Mouse (Mus musculus) CH12.LX (cell line): ENCODE measurements around the gene Ptprm. TPM values are rescaled to one million over a fixed set of nuclear protein-coding genes. Genes with fewer than 3 reads are reported as not detected.

Experiments used
- DNase-seq: peaks from one replicate; pipeline ENCODE4 v3.0.0-alpha.2; 2013; ENCODE audit errors: extremely low read depth
- H3K27ac ChIP-seq: 2 replicates; pipeline ENCODE4 v1.5.1; 2012; ENCODE audit warnings: low read depth, mild to moderate bottlenecking, control low read depth, moderate library complexity; ENCODE audit not compliant: insufficient read depth
- H3K27me3 ChIP-seq: replicated peaks from 2 replicates; pipeline ENCODE3; 2012; ENCODE audit warnings: inconsistent platforms
- H3K36me3 ChIP-seq, 2 experiments: replicated peaks in 1 of 2; 2 replicates each; pipeline versions ENCODE3 to v1.6.1; 2012; ENCODE audit warnings: inconsistent platforms in 1 of 2, low read length in 1 of 2, mild to moderate bottlenecking in 1 of 2, mixed read lengths in 1 of 2, moderate library complexity in 1 of 2; ENCODE audit not compliant: control insufficient read depth in 1 of 2, insufficient read depth in 1 of 2
- H3K4me1 ChIP-seq, 2 experiments: 2 replicates each; pipeline ENCODE4 v1.6.1; 2012; ENCODE audit warnings: inconsistent platforms in 1 of 2, moderate library complexity in 1 of 2; ENCODE audit not compliant: insufficient read depth in 2 of 2, control insufficient read depth in 1 of 2
- H3K4me2 ChIP-seq: 2 replicates; pipeline ENCODE4 v1.6.1; 2012; ENCODE audit warnings: low read depth, mild to moderate bottlenecking, control low read depth; ENCODE audit not compliant: poor library complexity, insufficient read depth, severe bottlenecking
- H3K4me3 ChIP-seq, 3 experiments: fragments of 150-350 bp in 1 of 3; sonication (generic) in 1 of 3; replicated peaks in 1 of 3; 2 replicates each; pipeline versions ENCODE3 to v1.5.1; 2011 to 2012; ENCODE audit warnings: low read depth in 2 of 3, low read length in 2 of 3, mild to moderate bottlenecking in 2 of 3, moderate library complexity in 2 of 3, control low read depth in 1 of 3, improper control_type of control experiment in 1 of 3, inconsistent platforms in 1 of 3, mixed read lengths in 1 of 3; ENCODE audit not compliant: poor library complexity in 1 of 3
- H3K79me2 ChIP-seq: replicated peaks from 2 replicates; pipeline ENCODE4 v1.6.1; 2012; ENCODE audit warnings: mild to moderate bottlenecking, moderate library complexity; ENCODE audit not compliant: control insufficient read depth, poor library complexity, insufficient read depth, severe bottlenecking; ENCODE audit errors: extremely low read depth
- H3K9ac ChIP-seq: 2 replicates; pipeline ENCODE4 v1.6.1; 2012; ENCODE audit warnings: low read depth, mild to moderate bottlenecking, control low read depth, moderate library complexity; ENCODE audit not compliant: insufficient read depth
- H3K9me3 ChIP-seq: replicated peaks from 2 replicates; pipeline ENCODE3; 2012; ENCODE audit warnings: low read length, inconsistent platforms, mixed read lengths
- BHLHE40 ChIP-seq: IDR thresholded peaks from 2 replicates; pipeline ENCODE4 v1.6.1; 2011; ENCODE audit warnings: mild to moderate bottlenecking, low read depth, low read length, improper control_type of control experiment
- CHD2 ChIP-seq: IDR thresholded peaks from 2 replicates; pipeline ENCODE4 v1.6.1; 2011; ENCODE audit warnings: low read length, improper control_type of control experiment
- ELF1 ChIP-seq: IDR thresholded peaks from 2 replicates; pipeline ENCODE4 v1.6.1; 2014; ENCODE audit warnings: low read depth, mild to moderate bottlenecking, inconsistent platforms, low read length, improper control_type of control experiment
- EP300 ChIP-seq: IDR thresholded peaks from 2 replicates; pipeline ENCODE4 v1.6.1; 2011; ENCODE audit warnings: low read length, improper control_type of control experiment
- HCFC1 ChIP-seq: IDR thresholded peaks from 2 replicates; pipeline ENCODE4 v1.6.1; 2012; ENCODE audit warnings: low read depth, mild to moderate bottlenecking, inconsistent platforms, low read length, improper control_type of control experiment
- IRF4 ChIP-seq: IDR thresholded peaks from 2 replicates; pipeline ENCODE4 v1.6.1; 2014; ENCODE audit warnings: low read depth, mild to moderate bottlenecking, inconsistent platforms, low read length, improper control_type of control experiment
- JUND ChIP-seq: conservative IDR thresholded peaks from 2 replicates; pipeline ENCODE4 v1.6.1; 2011; ENCODE audit warnings: low read depth, low read length, improper control_type of control experiment
- KAT2A ChIP-seq: IDR thresholded peaks from 2 replicates; pipeline ENCODE4 v1.6.1; 2012; ENCODE audit warnings: low read length, improper control_type of control experiment, inconsistent platforms; ENCODE audit not compliant: insufficient replicate concordance
- MAFK ChIP-seq: IDR thresholded peaks from 2 replicates; pipeline ENCODE4 v1.6.1; 2011; ENCODE audit warnings: low read length, improper control_type of control experiment; ENCODE audit not compliant: insufficient replicate concordance
- MAX ChIP-seq: IDR thresholded peaks from 2 replicates; pipeline ENCODE4 v1.6.1; 2011; ENCODE audit warnings: low read length, improper control_type of control experiment
- MEF2A ChIP-seq: IDR thresholded peaks from 2 replicates; pipeline ENCODE4 v1.6.1; 2014; ENCODE audit warnings: low read depth, mild to moderate bottlenecking, inconsistent platforms, low read length, improper control_type of control experiment, borderline replicate concordance
- MXI1 ChIP-seq: IDR thresholded peaks from 2 replicates; pipeline ENCODE4 v1.6.1; 2011; ENCODE audit warnings: mild to moderate bottlenecking, low read depth, low read length, improper control_type of control experiment
- NELFE ChIP-seq: IDR thresholded peaks from 2 replicates; pipeline ENCODE4 v1.6.1; 2011; ENCODE audit warnings: low read depth, low read length, improper control_type of control experiment
- NRF1 ChIP-seq: IDR thresholded peaks from 2 replicates; pipeline ENCODE4 v1.6.1; 2014; ENCODE audit warnings: low read depth, mild to moderate bottlenecking, inconsistent platforms, low read length, improper control_type of control experiment, moderate library complexity
- POLR2A ChIP-seq: IDR thresholded peaks from 2 replicates; pipeline ENCODE4 v1.6.1; 2011; ENCODE audit warnings: low read depth, mild to moderate bottlenecking, improper control_type of control experiment, low read length
- POLR2AphosphoS2 ChIP-seq: IDR thresholded peaks from 2 replicates; pipeline ENCODE4 v1.6.1; 2011; ENCODE audit warnings: low read depth, low read length, improper control_type of control experiment
- RAD21 ChIP-seq: IDR thresholded peaks from 2 replicates; pipeline ENCODE4 v1.6.1; 2011; ENCODE audit warnings: low read depth, mild to moderate bottlenecking, low read length, improper control_type of control experiment, moderate library complexity
- RCOR1 ChIP-seq: conservative IDR thresholded peaks from 2 replicates; pipeline ENCODE4 v1.6.1; 2012; ENCODE audit warnings: low read depth, mild to moderate bottlenecking, inconsistent platforms, low read length, improper control_type of control experiment
- SIN3A ChIP-seq: IDR thresholded peaks from 2 replicates; pipeline ENCODE4 v1.6.1; 2012; ENCODE audit warnings: low read length, improper control_type of control experiment, inconsistent platforms
- SMC3 ChIP-seq: IDR thresholded peaks from 2 replicates; pipeline ENCODE4 v1.6.1; 2011; ENCODE audit warnings: low read depth, low read length, improper control_type of control experiment
- TBP ChIP-seq: conservative IDR thresholded peaks from 2 replicates; pipeline ENCODE4 v1.6.1; 2011; ENCODE audit warnings: low read depth, low read length, improper control_type of control experiment
- UBTF ChIP-seq: IDR thresholded peaks from 2 replicates; pipeline ENCODE4 v1.6.1; 2012; ENCODE audit warnings: low read depth, mild to moderate bottlenecking, inconsistent platforms, low read length, improper control_type of control experiment, moderate library complexity
- USF1 ChIP-seq: IDR thresholded peaks from 2 replicates; pipeline ENCODE4 v1.6.1; 2014; ENCODE audit warnings: low read depth, mild to moderate bottlenecking, inconsistent platforms, low read length, improper control_type of control experiment
- ZC3H11A ChIP-seq: IDR thresholded peaks from 2 replicates; pipeline ENCODE4 v1.6.1; 2012; ENCODE audit warnings: low read depth, mild to moderate bottlenecking, inconsistent platforms, low read length, improper control_type of control experiment
- ZNF384 ChIP-seq: IDR thresholded peaks from 2 replicates; pipeline ENCODE4 v1.6.1; 2012; ENCODE audit warnings: low read depth, low read length, improper control_type of control experiment, inconsistent platforms
- dilution Hi-C: fragments of 300-500 bp; cut with MboI; formaldehyde crosslinking; loops from 2 replicates; pipeline ENCODE4 v1.14.3; 2020; ENCODE audit warnings: low sequenced_read_pairs; ENCODE audit not compliant: extremely low pct_unique_long_range_greater_than_20kb, extremely low pct_ligation_motif_present
- in situ Hi-C: fragments of 300-500 bp; cut with MboI; formaldehyde crosslinking; loops from 3 replicates; pipeline ENCODE4 v1.14.3; 2019; ENCODE audit warnings: low sequenced_read_pairs, low pct_ligation_motif_present, low pct_unique_long_range_greater_than_20kb, mixed read lengths
- polyA plus RNA-seq: library from polyadenylated mRNA; unstranded; fragments of >175 nt; gene quantifications from 2 replicates; pipeline ENCODE4 v1.2.1, GENCODE M21; 2012; ENCODE audit warnings: low read depth; ENCODE audit not compliant: insufficient read length
- total RNA-seq, 2 experiments: library from RNA; depleted of rRNA; stranded (reverse); fragments of 300-350 nt in 1 of 2; fragments of >200 nt in 1 of 2; gene quantifications; 2 replicates each; pipeline ENCODE4 v1.2.3; 2012 to 2014

Gene Ptprm
- total and polyA plus RNA-seq, 3 experiments, result not detected

DNA sequence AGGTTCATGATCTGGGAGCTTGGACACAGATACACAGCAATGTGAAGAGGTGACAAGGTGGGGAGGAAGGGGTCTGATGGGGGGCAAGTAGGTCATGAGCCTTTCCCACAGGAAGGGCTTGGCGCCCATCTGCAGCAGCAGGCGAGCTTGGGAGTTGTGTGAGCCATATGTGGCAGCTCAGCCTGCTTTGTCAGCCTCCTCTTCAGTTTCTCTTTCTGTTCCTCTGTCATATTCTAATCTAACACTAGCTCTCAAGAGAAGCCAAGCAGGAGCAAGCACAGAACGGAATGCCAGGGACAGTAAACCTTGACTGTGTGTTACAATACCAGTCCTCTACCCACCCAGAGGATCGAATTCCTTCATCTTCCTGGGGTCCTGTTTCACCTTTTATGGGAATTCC is 94.2 kb downstream of the Ptprm start:
- Histone ChIP-seq H3K36me3 (no peaks in the 10 kb centered on the region), H3K9ac (no peak overlapping the region), H3K4me3 (no peak overlapping the region), H3K27me3 (no peaks in the 10 kb centered on the region), H3K4me2 (no peak overlapping the region), H3K9me3 (peaks cover 87% of the 10 kb centered on the region), H3K4me1 (no peaks in the 10 kb centered on the region), H3K27ac (no peak overlapping the region), H3K79me2 (no peaks in the 10 kb centered on the region)
- dilution Hi-C loops (no loop called here), in situ Hi-C loops (no loop called here)
- no peak for DNase-seq
- TF ChIP-seq BHLHE40 (no peak), MAFK (no peak), ZC3H11A (no peak), IRF4 (no peak), HCFC1 (no peak), POLR2AphosphoS2 (no peak), NELFE (no peak), RCOR1 (no peak), ZNF384 (no peak), MXI1 (no peak), UBTF (no peak), CHD2 (no peak), TBP (no peak)

DNA sequence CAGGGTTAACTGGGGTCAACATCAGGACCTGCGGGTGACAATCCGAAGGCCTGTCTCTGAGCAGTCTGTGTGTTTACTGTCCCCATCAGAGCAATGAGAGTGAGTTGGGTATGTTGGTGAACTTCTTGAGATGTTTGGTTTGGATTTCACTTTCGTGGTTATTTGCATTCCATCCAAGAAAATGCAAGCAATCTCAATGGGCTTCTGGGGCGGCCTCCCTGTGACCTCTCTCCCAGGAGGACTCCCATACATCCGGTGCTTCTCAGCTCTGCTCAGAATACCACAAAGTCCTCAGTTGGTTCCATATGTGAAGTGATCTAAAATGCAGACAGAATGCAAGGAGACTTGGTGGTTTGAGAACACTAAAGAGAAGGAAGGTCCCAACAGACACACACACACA is 96.5 kb downstream of the Ptprm start:
- dilution Hi-C loops, result no loop called here
- no peaks in the 10 kb centered on the region for H3K27me3 ChIP-seq

More for the DNA sequence above, 96.5 kb downstream of the Ptprm start:
- Histone ChIP-seq H3K9me3 (peaks cover 86% of the 10 kb centered on the region), H3K4me3 (no peak overlapping the region)
- TF ChIP-seq RAD21 (no peak), USF1 (no peak), NRF1 (no peak), POLR2A (no peak), EP300 (no peak), BHLHE40 (no peak), JUND (no peak), MEF2A (no peak), MXI1 (no peak), CHD2 (no peak), MAX (no peak), SMC3 (no peak), SIN3A (no peak), ELF1 (no peak), KAT2A (no peak)
- TF ChIP-seq, all 38 proteins: peak for 0
- in situ Hi-C loops, result no loop called here
- H3K4me1 ChIP-seq, result no peaks in the 10 kb centered on the region
- no peaks in the 10 kb centered on the region for H3K79me2 ChIP-seq
- H3K27ac ChIP-seq, result no peak overlapping the region
- DNase-seq, result no peak
- no peak overlapping the region for H3K9ac ChIP-seq
- H3K4me2 ChIP-seq, result no peak overlapping the region
- H3K36me3 ChIP-seq, result no peaks in the 10 kb centered on the region
